Mouse (Mus musculus): ENCODE measurements at regions not wholly inside any gene's neighbourhood (a gene's known extent, or its start where the extent isn't known, plus 50 kb on each side); places are given as distances from the start of the nearest gene placed in this dataset.
"Not testable (repeated sequence)": the region's sequence is repeated elsewhere in the genome, so short reads cannot be mapped to it uniquely, and the experiment has no call there.

GRCm38 (mm10) chr19:51355701-51356100 lies 677.3 kb upstream of the Sorcs1 start:
- no peak for DNase-seq (ENCODE audit: inconsistent ontology term)

DNA sequence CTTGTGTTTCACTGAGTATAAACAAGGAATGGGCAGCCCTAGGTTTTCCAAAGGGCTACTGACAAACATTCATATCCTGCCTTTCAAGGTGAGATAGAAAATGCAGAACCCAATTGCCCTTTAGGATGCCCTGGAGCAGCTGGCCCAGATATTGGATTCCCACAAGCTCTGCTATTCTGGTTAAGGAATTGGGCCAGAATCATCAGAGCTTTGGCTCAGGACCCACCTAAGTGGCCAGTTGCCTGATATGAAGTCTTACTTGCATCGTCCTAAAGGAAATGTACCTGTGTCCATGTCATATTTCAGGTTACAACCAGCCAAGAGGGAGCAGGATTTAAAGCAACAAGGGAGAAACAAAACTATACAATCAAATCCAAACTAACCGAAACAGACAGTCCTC lies 662.0 kb upstream of the Sorcs1 start:
- no peak for DNase-seq (ENCODE audit: inconsistent ontology term)

DNA sequence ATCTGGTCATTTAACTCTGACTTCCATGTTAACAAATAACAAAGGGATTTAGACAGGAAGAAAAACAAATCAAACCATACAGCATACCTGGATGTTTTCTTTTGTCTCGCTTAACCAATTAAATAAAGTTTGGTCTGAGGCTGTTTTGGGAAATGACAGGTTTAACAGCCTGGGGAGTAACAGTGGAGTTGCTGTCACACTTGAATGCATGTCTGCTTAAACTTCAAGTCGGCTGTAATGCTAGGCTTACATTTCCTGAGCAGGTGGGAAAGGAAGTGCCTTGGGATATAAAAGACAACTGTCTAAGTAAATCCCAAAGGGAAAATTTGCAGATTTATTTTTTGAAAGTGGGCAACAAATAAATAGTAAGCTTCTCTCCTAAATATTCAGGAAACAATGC lies 651.6 kb upstream of the Sorcs1 start:
- no peak for DNase-seq (ENCODE audit: inconsistent ontology term)

DNA sequence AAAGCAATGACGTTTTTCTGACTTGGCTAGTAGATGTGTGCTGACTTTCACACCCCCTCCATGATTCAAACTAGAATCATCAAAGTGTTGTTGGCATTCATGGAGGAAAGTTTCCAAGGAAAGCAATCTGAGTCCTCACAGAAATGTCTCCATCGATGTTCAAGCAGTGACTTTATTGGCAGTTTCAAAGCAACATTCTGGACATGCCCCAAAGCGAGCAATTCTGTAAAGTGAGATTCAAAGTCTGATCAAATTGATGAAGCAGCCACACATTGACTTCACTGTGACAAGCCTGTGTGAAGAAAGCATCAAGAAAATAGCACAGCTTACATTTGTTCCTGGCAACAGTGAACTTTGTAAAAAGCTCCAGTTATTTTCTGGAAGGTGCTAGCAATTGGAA lies 625.3 kb upstream of the Sorcs1 start:
- no peak for DNase-seq (ENCODE audit: inconsistent ontology term)

- DNase-seq (ENCODE audit: inconsistent ontology term), result not testable (repeated sequence)
Measured at GRCm38 (mm10) chr19:51296631-51297030, 618.2 kb upstream of the Sorcs1 start.

DNA sequence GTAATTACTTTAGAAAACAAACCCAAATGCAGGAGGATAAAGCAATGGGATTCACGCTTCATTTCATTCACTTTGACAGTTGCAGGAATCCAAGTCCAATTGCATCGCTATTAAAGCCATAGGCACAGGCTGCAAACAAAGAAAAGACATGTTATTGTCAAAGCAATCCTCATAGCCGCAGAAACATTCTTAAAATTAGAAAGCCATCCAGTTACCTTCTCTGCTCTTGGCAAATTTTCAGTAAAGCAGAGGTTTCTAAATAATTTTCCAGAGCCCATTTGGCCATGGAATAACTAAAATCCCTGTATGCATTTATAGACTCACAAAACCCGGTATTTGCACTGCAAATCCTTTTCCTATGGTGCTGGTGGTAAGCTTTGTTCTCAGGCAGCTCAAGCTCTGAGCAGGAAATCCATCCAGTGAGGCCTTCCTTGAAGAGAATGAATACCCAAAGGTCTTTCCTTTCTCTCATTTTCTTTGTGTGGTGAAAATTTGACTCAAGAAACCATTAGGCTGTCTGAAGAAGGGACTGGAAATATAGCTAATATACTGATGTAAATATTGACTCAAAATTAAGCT lies 590.6 kb upstream of the Sorcs1 start:
- peak; percentile 35 for DNase-seq (ENCODE audit: inconsistent ontology term)

- DNase-seq (ENCODE audit: inconsistent ontology term), result no peak
Measured at GRCm38 (mm10) chr19:51240295-51240864, 561.9 kb upstream of the Sorcs1 start.

DNA sequence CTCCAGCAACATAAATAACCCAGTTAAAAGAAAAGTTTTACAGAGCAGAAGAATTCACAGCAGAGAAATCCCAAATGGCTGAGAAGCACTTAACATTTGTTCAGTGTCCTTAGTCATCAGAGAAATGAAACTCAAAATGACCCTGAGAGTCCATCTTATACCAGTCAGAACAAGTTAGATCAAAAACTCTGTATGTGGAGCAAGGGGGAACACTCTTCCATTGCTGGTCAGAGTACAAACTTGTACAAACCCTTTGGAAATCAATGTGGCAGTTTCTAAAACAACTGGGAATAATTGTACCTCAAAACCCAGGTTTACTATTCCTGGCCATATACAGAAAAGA lies 559.7 kb upstream of the Sorcs1 start:
- no peak for DNase-seq (ENCODE audit: inconsistent ontology term)

- DNase-seq (ENCODE audit: inconsistent ontology term), result no peak
Measured at GRCm38 (mm10) chr19:51237509-51238180, 559.2 kb upstream of the Sorcs1 start.

DNA sequence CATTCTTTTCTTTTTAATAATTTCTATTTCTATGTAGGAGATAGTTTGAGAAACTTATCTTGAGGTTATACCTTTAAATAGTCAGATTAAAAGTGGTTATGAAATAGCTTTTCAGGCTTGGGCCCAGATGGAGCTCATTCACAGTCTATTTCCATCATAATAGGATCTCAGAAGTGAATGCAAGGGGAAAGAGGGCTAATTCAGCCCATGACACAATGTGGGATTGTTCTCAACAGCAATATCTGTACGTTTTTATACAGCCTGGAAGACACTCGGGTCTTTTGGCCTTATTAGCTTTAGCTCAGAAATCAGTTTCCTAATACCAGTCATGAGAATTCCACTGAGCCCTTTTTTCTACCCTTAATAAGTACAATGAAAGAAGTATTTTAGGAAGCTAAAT lies 554.1 kb upstream of the Sorcs1 start:
- DNase-seq (ENCODE audit: inconsistent ontology term), result peak; percentile 11

- no peak for DNase-seq (ENCODE audit: inconsistent ontology term)
Measured at GRCm38 (mm10) chr19:51226932-51227331, 548.5 kb upstream of the Sorcs1 start.

GRCm38 (mm10) chr19:51201391-51201790 lies 522.9 kb upstream of the Sorcs1 start:
- peak; percentile 56 for DNase-seq (ENCODE audit: inconsistent ontology term)
